Mouse (Mus musculus): Measurements from ENCODE around the gene Zfp503. TPM values are rescaled to one million over a fixed set of nuclear protein-coding genes. Genes with fewer than 3 reads are reported as not detected.

Gene Zfp503
- polyA plus RNA-seq, 1 experiment from 2014 or later, result 0.82 TPM

DNA sequence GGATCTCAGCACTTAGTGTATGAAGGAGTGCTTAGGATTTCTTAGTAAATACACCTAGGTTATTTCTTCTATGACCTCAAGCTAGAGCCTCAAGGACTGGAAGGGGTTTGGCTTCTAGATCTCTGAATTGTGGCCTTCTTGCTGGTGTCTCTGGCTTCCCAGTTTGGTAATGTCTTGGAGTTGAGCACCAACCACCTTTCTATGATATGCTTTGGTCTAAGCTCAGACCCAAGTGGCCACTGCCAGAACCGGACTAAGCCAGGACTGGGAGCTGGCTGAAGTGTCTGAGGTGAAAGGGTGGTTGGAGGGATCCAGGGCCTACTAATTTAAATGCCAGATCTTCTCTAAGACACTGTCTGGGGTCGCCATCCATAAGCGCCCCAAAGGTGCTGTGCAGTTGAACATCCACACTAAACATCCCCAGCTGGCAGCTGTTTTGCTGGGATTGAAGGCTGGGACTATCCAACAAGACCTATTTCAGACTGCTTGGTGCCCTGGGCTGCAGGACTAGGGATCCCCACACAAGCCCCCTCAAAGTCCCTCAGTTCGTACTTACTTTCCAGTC, 3.0 kb upstream of the Zfp503 start:
- Histone ChIP-seq H3K9me3 (replicated peaks) (no peaks in the 10 kb centered on the region), H3K36me3 (no peaks in the 10 kb centered on the region), H3K27me3 (peaks cover 98% of the 10 kb centered on the region), H3K4me3 (replicated peaks) (no peak overlapping the region), H3K4me1 (replicated peaks) (peaks cover 35% of the 10 kb centered on the region), H3K9ac (no peak overlapping the region), H3K4me2 (no peak overlapping the region), H3K27ac (no peak overlapping the region)
- DNase-seq, result no peak
- no peak for ATAC-seq (ENCODE audit: low read depth)
- WGBS (ENCODE audit: insufficient replicate concordance), result 48% methylated on average over 4 of the region's 4 CpGs

DNA sequence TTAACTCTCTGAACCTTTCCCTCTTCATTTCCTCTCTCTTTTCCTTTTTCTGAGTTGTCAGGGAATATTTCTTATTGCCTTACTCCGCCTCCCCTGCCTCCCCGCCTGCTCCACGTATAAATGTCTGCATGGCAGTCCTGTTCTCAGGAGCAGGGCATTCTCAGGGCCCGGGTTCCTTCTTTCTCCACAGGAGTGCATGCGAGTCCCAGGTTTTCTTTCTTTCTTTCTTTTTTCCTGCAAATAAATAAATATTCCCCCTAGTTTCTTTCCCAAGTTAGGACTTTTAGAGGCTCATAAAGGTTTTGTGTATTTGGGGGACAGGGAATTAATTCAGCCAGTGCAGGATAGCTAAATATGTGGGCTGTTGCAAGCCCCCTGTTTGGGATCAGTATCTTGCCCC, 2.5 kb upstream of the Zfp503 start:
- H3K9ac ChIP-seq, result no peak overlapping the region
- no peak overlapping the region for H3K4me3 ChIP-seq (replicated peaks)

DNA sequence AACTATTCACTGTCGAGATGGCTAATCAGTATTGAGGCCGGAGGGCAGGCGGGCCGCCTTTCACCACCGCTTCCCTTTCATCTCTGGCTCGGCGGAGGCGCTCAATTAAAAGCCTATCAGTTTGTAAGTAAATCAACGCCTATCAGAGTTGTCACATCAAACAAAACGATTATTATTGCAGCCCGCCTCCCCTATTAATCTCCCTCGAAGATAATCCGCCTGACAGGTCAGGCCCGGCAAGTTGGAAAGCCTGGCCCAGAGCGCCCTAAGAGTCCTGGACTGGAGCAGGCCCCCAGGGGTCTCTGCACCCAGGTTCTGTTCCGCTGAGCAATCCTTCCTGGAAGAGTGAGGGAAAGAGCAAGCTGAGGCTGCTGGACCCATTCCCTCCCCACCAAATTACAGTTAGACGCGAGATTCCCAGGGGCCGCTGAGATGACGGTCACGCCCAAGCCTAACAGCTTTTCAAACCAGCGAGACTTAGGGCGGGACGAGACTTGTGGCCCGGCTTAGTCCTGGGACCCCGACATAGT, 1.9 kb upstream of the Zfp503 start:
- H3K27ac ChIP-seq, result no peak overlapping the region
- peaks cover 100% of the 10 kb centered on the region for H3K27me3 ChIP-seq
- DNase-seq (no peak), ATAC-seq (ENCODE audit: low read depth) (no peak)
- H3K9ac ChIP-seq, result no peak overlapping the region
- H3K4me1 ChIP-seq (replicated peaks), result peaks cover 44% of the 10 kb centered on the region
- H3K4me3 ChIP-seq (replicated peaks), result no peak overlapping the region
- H3K9me3 ChIP-seq (replicated peaks), result no peaks in the 10 kb centered on the region
- 4% methylated on average over 26 of the region's 26 CpGs for WGBS (ENCODE audit: insufficient replicate concordance)
- H3K4me2 ChIP-seq, result peak overlapping the region; percentile 26; the same call in 1 of the 2 replicates
- no peaks in the 10 kb centered on the region for H3K36me3 ChIP-seq

More for the DNA sequence above, 2.5 kb upstream of the Zfp503 start:
- Histone ChIP-seq H3K9me3 (replicated peaks) (no peaks in the 10 kb centered on the region), H3K36me3 (no peaks in the 10 kb centered on the region), H3K4me1 (replicated peaks) (peaks cover 40% of the 10 kb centered on the region), H3K27ac (no peak overlapping the region), H3K4me2 (no peak overlapping the region), H3K27me3 (peaks cover 100% of the 10 kb centered on the region)
- whole genome bisulfite sequencing (ENCODE audit: insufficient replicate concordance), result 31% methylated on average over 5 of the region's 5 CpGs
- no peak for DNase-seq
- ATAC-seq (ENCODE audit: low read depth), result no peak

DNA sequence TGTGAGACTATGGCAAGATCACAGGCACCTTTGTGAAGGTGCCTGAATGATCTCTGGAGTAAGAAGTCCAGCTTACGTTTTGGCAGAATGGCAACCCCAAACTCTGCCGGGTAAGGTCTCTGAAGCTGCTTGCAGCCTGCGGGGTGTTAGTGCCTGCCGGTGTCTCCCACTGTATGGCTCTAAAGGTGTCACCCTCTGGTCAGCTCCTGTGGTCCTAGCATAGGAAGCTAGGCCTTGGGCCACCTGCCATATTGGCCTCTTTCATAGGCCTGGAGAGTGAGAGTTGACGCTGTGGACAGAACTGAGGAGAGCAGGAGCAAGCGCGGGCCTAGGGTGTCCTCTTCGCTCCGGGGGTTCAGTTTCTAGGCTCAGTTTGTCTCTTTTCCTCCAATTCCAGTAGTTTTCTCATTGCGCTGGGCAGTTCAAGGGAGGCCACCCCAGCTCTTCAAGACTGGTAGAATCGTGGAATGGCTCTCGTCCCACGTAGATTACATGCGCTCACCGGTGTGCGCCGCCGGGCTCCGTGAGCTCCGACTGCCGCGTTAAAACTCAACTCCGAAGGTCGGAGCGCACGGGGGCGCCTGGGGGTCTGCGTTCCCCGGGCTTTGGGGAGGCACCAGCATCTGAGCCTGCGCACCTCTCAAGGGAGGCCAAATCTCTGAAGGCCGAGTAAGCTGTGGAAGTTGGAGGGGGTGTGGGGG, 1.1 kb upstream of the Zfp503 start:
- no peaks in the 10 kb centered on the region for H3K36me3 ChIP-seq
- no peaks in the 10 kb centered on the region for H3K9me3 ChIP-seq (replicated peaks)
- H3K9ac ChIP-seq, result no peak overlapping the region
- ATAC-seq (ENCODE audit: low read depth), result no peak
- H3K27me3 ChIP-seq, result peaks cover 100% of the 10 kb centered on the region
- DNase-seq, result no peak
- WGBS (ENCODE audit: insufficient replicate concordance), result 5% methylated on average over 31 of the region's 31 CpGs
- H3K4me2 ChIP-seq, result peak overlapping the region; percentile 66
- H3K27ac ChIP-seq, result no peak overlapping the region
- H3K4me1 ChIP-seq (replicated peaks), result peaks cover 48% of the 10 kb centered on the region
- peak overlapping the region; percentile 17; the same call in 1 of the 2 replicates for H3K4me3 ChIP-seq (replicated peaks)

DNA sequence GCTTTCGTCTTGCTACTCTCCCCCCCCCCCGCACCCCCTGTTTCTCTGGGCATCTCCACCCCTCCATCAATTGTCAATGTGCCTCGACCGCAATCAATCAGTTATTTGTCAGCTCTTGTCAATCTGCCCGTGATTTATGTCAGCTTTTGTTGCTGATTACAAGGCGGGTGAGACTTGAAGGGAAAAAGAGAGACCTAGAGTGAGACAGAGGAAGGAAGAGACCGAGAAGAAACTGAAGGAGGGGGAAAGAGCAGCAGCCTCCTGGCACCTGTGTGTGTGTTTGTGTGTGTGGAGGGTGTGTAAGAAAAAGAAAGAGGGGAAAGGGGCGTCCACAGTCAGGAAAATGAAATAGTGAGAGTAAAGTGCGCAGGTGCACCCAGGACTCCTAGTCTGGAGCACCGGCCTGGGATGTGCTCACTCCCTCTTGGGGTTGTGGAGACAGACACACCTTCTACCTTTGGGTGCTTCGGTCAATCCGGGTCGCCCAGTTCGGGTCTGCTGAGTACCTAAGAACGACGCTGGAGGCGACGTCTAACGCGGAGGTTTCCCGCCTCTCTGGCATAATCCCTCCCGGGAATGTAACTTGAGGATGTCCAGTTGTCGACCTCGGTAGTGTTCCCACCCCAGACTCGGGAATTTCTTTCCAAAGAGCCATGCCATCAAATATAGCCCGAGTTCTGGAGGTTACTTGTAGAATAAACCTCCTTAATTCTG, 667 bp downstream of the Zfp503 start:
- Histone ChIP-seq H3K4me3 (replicated peaks) (peak overlapping the region; percentile 59), H3K4me2 (peak overlapping the region; percentile 66), H3K36me3 (no peaks in the 10 kb centered on the region), H3K4me1 (replicated peaks) (peaks cover 40% of the 10 kb centered on the region), H3K9me3 (replicated peaks) (no peaks in the 10 kb centered on the region), H3K27me3 (peaks cover 98% of the 10 kb centered on the region), H3K9ac (no peak overlapping the region), H3K27ac (no peak overlapping the region)
- ATAC-seq (ENCODE audit: low read depth) (no peak), DNase-seq (no peak)
- under 1% methylated on average over 26 of the region's 26 CpGs for WGBS (ENCODE audit: insufficient replicate concordance)

DNA sequence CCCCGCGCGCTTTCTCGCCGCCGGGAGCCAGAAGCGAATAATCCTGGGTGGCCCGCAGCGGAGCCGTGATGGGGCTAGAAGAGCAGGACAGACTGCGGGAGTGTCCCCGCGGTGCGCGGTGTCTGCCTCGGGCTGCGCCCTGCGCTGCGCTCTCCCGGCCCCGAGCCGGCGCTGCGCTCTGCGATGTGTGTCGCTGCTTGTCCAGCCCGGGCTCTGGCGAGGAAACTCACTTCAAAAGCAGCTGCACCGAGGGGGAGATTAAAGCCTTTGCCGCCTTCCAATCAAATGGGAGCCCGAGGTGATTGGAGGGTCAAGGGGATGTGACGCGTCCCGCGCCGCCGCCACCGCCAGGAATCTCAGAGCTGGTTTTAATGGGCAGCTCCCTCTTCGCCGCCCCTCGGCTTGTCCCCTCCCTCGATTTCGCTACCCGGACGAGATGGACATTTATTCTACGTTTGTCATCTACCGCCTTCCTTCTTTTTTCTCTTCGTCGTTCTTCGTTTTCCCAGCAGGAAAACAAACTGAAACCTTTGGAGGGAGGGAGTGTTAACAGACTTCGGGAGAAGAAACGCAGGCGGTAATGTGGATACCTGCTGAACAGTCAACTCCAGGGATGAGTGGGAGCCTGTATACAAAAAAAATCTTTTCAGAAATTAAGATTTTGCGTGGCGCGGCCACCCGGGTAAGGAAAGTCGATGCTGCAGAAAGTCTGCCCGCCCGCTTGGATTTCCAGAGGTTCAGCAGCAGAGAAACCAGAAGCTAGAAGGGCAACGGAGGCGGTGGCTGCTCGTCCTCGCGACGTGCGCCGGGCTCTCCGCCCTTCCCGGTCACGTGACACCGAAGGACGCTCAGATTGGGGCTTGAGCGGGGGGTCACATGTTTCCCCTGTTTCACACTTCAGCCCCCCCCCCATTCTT, 1.5 kb downstream of the Zfp503 start:
- Histone ChIP-seq H3K27ac (peak overlapping the region; percentile 63), H3K27me3 (peaks cover 98% of the 10 kb centered on the region), H3K4me2 (peak overlapping the region; percentile 66), H3K36me3 (no peaks in the 10 kb centered on the region), H3K9me3 (replicated peaks) (no peaks in the 10 kb centered on the region), H3K4me1 (replicated peaks) (peaks cover 42% of the 10 kb centered on the region), H3K4me3 (replicated peaks) (peak overlapping the region; percentile 59), H3K9ac (peak overlapping the region; percentile 59)
- peak; percentile 53 for ATAC-seq (ENCODE audit: low read depth)
- peak; percentile 38 for DNase-seq
- WGBS (ENCODE audit: insufficient replicate concordance), result under 1% methylated on average over 74 of the region's 74 CpGs

DNA sequence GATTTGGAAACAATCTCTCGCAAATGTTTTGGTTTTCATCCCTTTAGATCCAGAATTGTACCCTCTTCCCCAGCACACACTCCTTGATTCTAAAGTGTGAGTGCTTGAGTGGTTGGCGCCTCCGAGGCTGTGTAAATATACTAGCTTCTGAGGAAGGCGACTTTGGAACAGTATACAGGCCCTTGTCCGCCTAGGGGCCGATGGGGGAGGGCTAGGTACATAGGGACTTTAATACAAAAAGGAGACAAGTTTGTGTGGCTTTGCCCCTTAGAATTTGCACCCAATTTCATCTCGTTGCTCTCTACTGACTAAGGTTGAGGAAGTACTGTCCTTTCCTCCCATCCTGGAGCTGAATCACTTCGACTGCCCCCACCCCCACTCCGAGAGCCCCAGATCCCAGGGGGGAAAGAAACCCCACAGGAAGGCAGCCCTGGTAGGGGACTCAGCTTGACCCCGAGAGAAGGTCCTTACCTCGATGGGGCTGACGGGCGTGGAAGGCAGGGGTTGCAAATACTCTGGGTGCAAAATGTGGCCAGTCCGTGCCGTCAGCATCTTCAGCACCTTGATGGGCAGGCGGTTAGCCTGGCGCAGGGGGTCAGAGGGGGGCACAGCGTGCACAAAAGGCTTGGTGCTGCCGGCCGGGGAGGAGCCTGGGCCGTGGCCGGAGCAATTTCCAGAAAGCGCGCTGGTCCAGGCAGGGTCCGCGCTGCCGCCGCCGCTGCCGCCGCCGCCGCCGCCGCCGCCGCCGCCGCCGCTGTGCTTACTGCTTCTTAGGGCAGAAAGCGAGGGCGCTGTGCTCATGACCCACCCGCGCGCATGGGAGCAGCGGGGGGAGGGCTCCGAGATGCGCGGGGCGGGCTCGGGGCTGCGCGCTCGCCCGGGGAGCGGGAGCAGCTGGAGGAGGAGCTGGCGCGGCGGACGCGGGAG, 2.4 kb downstream of the Zfp503 start:
- Histone ChIP-seq H3K36me3 (no peaks in the 10 kb centered on the region), H3K4me3 (replicated peaks) (peak overlapping the region; percentile 59), H3K27me3 (peaks cover 98% of the 10 kb centered on the region), H3K4me1 (replicated peaks) (peaks cover 47% of the 10 kb centered on the region), H3K4me2 (peak overlapping the region; percentile 66), H3K9ac (peak overlapping the region; percentile 59), H3K9me3 (replicated peaks) (no peaks in the 10 kb centered on the region), H3K27ac (peak overlapping the region; percentile 63)
- ATAC-seq (ENCODE audit: low read depth) (no peak), DNase-seq (no peak)
- 1% methylated on average over 50 of the region's 61 CpGs for WGBS (ENCODE audit: insufficient replicate concordance)

DNA sequence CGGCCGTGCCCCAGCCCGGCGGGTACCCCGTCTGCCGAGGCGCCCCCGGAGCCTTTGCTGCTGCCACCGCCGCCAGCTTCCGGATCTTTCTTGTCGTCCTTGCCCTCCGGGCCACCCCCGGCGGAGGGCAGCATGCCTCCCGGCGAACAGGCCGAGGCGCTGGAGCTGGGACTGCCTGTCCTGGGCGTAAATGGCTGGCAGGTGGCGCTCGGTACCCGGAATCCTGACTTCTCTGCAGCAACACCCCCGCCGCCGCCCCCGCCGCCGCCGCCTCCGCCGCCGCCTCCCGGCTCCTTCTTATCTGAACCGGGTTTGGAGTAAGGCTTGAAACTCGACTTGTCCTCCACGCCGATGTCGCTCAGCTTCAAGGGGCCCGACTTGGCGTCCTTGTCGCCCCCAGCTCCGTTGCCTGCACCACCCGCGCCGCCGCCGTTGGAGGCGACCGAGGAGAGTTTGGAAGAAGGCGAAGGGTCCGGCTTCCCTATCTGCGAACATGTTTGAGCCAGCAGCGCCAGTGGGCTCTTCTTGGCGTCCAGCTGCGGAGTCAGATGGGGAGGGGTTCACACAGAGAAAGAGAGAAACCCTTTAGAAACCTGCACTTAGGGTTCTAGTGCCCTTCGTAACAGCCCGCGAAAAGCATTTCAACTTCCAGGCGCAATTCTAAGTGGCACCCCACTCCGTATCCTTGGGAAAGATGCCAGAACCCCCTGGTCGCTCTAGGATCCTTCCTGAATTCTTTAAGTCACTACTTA, 3.2 kb downstream of the Zfp503 start:
- H3K4me2 ChIP-seq, result peak overlapping the region; percentile 66
- peak overlapping the region; percentile 59 for H3K4me3 ChIP-seq (replicated peaks)
- ATAC-seq (ENCODE audit: low read depth) (no peak; the same call in 1 of the 2 replicates), DNase-seq (peak; percentile 33)
- H3K9me3 ChIP-seq (replicated peaks), result no peaks in the 10 kb centered on the region
- H3K27ac ChIP-seq, result no peak overlapping the region; the same call in 1 of the 2 replicates
- no peaks in the 10 kb centered on the region for H3K36me3 ChIP-seq
- H3K27me3 ChIP-seq, result peaks cover 98% of the 10 kb centered on the region
- under 1% methylated on average over 55 of the region's 62 CpGs for WGBS (ENCODE audit: insufficient replicate concordance)
- H3K9ac ChIP-seq, result peak overlapping the region; percentile 59
- peaks cover 44% of the 10 kb centered on the region for H3K4me1 ChIP-seq (replicated peaks)

DNA sequence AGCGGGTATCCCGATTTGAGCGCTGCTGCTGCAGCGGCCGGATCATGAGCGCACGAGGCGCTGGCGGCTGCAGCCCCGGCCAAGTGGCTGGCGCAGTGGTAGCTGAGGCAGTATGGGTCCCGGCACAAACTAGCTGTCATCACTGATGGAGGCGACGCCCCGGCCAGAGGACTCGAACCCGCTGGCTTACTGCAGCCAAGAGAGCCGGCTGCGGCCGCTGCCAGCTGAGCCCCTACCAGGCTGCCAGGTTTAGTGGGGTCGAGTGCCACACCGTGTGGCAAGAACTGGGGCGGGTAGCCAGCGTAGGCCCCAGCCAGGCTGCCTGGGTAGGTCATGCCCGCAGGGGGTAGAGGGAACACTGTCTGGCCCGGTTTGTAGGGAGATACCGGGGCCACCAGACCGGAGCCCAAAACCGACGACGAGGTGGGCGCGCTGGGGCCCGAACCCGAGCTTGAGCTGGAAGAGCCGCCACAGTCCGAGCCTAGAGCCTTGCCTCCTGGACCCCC, 3.9 kb downstream of the Zfp503 start:
- H3K27me3 ChIP-seq, result peaks cover 98% of the 10 kb centered on the region
- H3K36me3 ChIP-seq, result no peaks in the 10 kb centered on the region
- no peaks in the 10 kb centered on the region for H3K9me3 ChIP-seq (replicated peaks)
- peak overlapping the region; percentile 59 for H3K4me3 ChIP-seq (replicated peaks)
- ATAC-seq (ENCODE audit: low read depth) (no peak), DNase-seq (no peak)
- H3K4me2 ChIP-seq, result peak overlapping the region; percentile 66
- peaks cover 44% of the 10 kb centered on the region for H3K4me1 ChIP-seq (replicated peaks)
- peak overlapping the region; percentile 59 for H3K9ac ChIP-seq
- no peak overlapping the region for H3K27ac ChIP-seq
- WGBS (ENCODE audit: insufficient replicate concordance), result 2% methylated on average over 37 of the region's 37 CpGs

Data from liver, embryonic 13.5 days (tissue).